Mouse (Mus musculus) adrenal gland, postnatal 25 days (tissue): ENCODE measurements around the gene Gk2. TPM values are rescaled to one million over a fixed set of nuclear protein-coding genes. Genes with fewer than 3 reads are reported as not detected.

Experiments
- DNase-seq: peaks from one replicate; pipeline ENCODE4 v3.0.0; 2021; ENCODE audit warnings: mixed read lengths
- long read RNA-seq: library from polyadenylated mRNA; stranded (forward); transcript quantifications from one replicate; pipeline ENCODE4 v2.0.0, GENCODE M21; 2021
- total RNA-seq: library from RNA; stranded (reverse); gene quantifications from 2 replicates; pipeline ENCODE4 v1.2.3, GENCODE M21; 2021

Gk2 gene
- total RNA-seq: not detected in 2 replicates
- long read RNA-seq: 0 reads

DNA sequence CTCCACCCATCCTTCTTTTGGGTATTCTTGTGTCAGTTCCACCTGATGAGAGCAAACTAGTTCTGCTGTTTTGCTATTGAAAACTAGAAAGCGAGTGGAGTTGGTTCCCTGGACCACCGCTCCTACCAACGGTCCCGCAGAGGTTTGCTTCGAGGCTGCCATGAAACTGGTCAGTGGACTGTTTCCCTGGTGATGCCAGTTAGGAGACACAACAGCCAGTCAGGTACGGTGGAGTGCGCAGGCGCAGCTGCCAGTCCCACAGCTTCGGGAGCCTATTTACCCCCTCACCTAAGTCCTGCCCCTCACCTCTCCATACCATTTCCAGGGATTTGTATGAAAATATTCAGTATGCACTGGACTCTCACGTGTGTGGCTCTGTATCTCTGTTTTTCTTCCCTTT, at the start of gene Gk2:
Gene Gk2 (minus strand): TSS at position 206 of the 400 bp plus-strand sequence.
- DNase-seq: no peak

DNA sequence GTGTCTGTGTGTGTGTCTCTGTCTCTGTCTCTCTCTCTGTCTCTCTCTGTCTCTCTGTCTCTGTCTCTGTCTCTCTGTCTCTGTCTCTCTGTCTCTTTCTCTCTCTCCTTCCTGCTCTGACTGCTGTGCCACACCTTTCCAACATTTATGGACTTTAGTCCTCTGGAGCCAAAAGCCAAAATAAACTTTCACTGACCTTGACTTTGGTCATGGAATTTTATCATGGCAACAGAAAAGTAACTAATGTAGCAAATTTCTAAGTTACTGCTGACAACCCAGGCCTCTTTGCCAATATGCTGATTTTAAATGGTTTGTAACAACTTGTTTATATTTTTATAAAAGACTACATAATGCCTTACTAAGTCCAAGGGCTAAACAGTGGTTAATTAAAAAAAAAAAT, 41.2 kb upstream of the Gk2 start:
- DNase-seq: no peak

DNA sequence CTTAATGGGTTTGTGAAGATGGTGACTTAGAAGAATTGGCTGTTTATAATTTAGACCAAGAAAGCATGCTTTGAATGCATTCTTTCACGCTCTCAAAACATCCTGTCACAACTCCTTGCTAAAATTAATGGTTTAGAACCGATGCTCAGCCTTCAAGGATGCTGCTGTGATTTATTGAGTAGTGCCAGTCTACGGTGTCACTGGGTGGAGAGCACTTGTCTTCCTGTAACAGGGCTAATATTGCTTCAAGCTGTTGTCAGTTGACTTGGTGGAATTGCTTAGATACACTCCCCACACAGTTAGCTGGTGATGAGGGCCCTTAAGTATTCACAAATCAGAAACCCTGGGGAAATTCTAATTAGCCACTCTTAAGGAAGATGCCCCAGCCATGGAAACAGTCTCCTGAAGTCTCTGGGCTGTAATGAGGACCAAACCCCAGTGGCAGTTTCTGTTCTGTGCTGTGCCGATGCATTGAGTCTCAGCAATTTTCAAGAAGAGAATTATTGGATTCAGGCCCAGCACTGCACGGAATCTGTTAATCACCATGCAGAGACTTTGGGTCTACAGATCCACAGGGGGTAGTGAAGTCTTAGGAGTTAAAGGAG, 38.8 kb upstream of the Gk2 start:
- DNase-seq: no peak

DNA sequence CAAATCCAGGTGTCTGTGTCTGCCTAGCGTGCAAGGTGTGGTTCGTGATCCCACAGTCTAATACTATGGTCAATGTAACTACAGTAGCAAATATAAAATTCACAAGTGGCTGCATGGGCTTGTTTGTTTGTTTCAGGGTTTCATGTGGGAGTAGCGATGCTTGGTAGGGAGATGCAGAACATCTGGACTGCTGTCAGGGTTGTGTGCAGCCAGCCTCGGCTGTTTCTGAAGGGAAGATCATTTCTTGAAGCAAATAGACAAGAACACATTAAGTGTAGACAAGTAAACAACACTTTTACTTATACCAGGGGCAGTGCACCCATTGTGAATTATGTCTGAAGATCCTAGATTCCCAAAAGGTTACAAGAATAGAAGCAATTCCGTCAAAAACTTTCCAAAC, 36.6 kb upstream of the Gk2 start:
- DNase-seq: no peak

DNA sequence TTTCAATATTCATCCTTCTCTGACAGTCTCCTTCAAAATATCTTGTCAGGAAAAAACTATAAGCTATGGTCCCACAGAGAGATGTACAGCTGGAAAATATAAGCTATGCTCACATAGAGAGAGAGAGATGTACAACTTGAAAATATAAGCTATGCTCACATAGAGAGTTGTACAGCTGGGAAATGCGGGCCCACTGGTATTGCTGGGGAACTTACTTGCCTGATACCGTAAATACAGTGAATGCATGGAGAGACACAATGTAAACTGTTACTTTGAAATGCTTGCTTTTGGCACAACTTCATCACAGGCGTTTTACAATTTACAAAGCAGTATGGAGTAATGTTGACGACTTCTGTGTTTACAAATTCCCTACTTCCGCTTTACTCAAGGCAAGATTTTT, 29.3 kb upstream of the Gk2 start:
- no peak for DNase-seq

DNA sequence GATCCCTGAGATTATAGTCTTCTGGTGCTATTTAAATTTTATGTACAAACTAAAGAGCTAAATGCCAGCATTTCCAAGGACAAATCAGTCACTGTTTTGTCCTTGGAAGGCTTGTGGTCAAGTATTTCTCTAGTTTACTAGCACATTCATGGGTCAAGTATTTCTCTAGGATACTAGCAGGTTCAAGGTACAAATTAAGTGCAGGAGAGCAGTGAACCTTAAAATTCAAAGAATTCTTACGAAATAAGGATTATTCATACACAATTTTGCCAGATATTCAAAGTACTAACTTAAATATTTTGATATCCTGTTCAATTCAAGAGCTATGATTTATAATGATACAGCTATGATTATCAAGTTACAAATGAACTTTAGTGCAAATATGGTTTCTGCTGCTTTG, 23.2 kb upstream of the Gk2 start:
- DNase-seq: no peak

DNA sequence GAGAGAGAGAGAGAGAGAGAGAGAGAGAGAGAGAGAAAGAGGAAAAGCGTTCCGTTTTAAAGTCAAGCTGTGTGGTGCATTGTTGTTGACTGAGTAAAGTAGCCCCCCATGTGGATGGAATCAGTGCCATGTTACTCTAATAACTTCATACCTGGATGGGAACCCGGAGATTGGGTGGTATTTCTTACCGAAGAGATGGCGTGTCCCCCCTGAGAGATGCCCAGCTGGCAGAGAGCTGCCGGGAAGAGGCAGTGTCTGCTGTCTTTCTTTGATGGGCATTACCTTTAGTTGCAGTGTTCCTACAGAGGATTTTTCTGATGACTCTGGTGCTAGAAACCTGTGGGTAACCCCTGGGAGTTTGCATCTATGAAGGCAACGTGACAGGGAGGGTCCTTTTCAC, 10.4 kb upstream of the Gk2 start:
- no peak for DNase-seq

DNA sequence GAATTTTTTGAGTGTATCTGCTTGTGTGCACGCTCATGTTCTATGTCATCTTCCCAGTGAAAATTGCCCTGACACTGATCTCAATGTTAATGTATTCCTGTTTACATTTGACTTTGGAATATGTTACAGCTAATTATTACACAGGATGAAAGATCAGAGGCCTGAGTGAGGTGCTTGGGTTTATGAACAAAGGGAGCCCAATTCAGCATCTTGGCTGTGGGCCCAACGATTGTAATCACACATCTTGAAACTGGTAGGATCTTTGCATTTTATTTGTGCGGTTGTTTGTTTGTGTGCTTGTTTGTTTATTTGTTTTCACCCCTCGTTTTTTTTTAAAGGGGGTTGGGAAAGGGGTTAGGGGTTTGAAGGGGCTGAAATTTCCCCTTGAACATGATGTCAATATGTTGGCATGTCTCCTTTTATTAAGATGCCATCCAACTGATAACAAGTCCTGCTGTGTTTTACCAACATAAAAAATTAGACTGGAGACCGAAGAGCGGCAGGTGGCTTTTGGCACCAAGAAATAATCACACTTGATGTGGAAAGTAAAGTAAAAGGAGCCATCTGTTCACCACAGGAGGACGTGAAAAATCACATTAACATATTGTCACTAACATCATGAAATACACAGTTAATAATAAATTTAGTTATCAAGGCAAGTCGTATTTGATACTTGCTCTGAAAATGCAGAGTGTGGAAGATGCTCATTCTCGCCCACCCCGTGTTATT, 9.8 kb upstream of the Gk2 start:
- no peak for DNase-seq

DNA sequence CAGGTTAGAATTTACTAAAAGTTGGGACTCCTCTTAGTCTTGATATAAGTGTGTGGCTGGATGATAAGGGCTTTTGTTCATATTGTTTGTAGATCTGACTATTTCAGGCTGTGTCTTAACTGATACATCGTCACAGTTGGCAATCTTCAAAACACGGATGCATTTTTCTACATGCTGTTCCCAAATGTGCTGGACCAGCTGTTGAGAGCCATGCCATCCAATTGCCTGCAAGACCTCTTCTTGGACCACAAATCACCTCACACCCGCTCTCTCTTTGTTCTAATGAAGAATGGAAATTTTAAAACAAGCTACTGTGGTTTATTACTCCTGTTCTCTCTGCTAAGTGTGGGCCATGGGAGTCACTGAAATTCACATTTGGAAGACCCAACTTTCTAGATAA, 9.1 kb upstream of the Gk2 start:
- DNase-seq: no peak

DNA sequence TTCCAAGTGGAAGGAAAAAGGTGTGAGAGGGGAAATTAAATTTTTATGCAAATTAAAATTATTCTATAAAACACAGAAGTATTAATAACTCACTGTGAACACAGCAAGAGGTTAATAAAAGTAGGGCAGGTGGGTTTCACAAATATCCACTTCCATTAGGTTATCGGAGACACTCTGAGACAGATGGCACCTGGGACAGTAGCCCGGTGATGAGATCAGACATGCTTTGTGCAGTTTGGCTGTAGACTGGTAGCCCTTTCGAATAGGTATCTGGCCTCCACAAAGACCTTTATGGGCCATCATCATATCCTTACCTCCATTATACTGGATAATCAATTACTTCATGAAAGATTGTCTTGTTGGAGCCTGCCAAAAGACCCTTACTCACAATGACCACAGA, 6.0 kb upstream of the Gk2 start:
- no peak for DNase-seq

DNA sequence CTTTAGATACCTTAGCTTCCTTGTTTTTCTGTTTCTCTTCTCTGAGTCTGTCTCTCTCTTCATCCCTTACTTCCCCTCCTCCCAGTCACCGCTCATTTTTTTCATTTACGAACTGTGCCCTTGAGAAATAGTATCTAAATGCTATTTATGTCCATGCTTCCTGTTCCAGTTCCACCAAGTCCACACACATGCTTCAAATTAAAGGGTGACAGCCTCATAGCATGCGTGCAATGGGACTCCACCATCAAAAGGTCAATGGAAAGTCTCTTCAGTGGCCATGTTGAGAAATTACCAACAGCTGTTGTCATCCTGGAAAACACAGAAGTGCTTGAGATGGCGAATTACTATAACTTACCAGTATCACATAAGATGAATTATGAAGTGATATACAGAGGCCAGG, 5.4 kb downstream of the Gk2 start:
- no peak for DNase-seq

DNA sequence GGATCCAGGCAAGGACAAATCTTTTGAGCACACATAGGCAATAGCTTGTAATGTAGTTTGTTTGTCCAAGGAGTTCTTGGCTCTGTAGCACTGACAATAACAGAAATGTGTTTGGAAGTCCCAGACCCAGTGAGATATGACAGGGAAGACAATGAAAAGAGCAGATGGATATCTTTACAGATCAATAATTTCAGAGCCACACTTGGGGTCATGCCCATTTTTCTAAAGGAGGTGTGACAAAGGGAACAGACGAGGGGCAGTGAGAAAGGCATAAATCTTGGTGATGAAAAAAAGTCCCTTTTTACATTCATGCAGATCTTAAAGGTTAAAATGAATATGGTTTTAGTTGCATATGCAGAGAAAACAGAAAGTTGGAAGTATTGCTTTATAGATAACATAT, 12.6 kb downstream of the Gk2 start:
- DNase-seq: no peak

DNA sequence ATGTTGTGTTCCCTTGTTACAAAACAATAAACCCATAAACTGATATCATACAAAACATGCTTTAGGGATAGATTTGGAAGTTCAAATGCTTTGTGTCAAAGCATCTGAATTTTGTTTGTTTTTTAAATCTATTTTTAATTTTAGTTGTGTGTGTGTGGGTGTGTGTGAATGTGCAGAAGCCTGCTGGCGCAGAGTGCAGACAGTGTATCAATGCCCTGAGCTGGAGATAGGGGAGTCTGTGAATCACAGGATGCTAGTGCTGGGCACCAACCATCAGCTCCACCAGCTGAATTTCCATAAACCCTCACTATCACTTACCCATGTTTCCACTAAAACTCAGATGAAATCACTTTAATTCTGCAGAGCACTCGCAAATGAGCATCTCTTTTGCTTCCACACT, 24.3 kb downstream of the Gk2 start:
- no peak for DNase-seq

DNA sequence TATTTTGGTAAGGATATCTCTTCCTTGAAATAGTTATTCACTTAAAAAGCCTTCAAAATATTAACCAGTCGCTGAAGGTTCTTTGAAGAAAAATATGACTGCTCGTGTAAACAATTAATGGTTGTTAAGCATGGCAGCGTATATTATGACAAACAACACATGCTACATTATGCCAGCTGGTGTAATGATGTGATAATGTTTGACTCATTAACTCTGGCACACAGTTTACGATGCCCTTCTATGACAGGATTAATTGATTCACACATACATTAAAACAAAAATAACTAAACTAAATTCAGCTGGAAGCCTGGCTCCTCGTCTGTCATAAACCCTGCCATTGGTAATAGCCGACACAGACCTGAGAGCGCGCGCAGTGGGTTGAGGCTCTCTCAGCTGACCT, 26.8 kb downstream of the Gk2 start:
- DNase-seq: no peak

DNA sequence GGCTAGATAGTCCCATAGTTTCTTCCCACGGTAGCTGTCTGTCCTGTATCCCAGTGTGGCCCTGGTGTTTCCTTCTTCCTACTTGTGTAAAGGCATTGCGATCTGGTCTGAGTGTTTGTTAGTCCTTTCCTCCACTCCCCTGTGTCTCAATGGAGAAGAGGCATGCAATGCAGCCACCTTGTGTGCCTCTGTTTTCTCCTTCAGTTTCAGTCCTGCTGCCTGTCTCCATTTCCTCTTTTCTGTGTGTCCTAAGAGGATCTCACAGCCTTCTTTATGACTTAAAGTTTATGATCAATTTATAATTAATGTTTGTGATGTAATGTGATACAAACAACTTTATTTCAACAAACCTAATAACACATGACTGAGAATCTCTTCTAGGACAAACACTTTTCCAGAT, 35.2 kb downstream of the Gk2 start:
- DNase-seq: no peak

DNA sequence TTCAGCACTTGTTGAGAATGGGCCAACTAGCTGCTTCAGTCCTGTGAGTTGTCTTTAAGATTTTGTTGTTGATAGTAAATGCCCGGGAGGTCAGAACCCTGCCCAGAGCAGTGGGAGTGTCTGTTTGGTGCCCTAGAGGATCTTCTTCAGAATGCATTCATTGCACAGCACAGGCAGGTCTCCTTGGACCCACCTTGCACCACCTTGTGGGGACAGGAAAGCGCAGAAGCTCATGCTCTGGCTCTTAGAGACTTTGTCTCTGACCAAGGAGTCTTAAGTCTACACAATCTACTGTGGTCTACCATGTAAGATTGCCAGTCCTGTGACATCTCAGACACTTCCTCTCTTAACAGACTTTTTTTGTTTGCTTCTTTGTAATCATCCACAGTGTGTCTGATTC, 39.6 kb downstream of the Gk2 start:
- no peak for DNase-seq

DNA sequence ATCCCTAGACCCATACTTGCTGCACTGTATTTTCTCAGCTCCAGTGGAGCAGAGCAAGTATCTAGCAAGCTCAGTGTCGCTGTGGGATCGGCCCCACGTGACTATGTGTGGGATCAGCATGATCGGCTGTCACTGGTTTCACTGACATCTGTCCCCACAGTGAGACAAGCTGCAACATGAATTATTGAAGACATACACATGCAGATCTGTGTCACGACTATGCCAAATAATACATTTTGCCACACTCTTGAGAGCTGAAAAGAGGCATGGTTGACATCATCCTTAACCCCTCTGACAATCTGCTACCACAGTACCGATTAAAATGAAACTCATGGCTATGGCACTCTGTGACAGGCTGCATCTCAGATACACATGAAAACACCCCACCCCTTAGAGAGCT, 41.0 kb downstream of the Gk2 start:
- DNase-seq: no peak

DNA sequence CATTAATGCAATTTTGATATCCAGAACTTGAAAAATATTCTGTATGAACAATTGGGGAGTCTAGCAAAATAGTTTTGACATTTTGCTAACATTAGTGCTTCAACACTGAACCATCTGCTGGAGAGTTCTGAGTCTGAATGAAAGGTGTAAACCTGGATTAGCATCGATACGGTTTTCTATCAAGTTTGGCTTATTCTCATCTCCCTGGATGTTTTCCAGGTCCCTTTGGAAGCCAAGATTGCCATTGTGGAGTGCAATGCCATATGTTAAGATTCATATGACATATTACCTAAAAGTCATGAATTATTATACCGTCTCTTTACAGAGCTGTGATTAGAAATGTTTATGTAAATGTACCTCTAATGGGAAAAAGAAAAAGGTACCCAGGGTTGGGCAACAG, 43.1 kb downstream of the Gk2 start:
- DNase-seq: no peak

DNA sequence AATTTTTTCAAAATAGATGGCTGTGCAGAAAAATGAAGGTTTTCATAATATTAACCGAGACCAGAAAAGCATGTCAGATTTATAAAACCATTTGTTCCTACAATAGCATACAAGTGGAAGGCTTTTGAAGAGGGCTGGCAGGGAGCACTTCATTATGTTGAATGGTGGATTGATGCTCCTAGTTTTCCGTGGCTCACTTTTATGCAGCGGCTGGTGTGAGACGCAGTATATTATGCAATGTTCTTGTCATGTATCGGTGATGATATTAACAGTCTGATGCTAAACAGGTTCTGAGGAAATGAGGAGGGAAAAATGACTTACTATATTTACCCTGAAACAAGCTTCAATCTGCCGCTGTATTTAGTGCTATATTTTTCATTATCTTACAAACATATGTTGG, 46.6 kb downstream of the Gk2 start:
- no peak for DNase-seq

DNA sequence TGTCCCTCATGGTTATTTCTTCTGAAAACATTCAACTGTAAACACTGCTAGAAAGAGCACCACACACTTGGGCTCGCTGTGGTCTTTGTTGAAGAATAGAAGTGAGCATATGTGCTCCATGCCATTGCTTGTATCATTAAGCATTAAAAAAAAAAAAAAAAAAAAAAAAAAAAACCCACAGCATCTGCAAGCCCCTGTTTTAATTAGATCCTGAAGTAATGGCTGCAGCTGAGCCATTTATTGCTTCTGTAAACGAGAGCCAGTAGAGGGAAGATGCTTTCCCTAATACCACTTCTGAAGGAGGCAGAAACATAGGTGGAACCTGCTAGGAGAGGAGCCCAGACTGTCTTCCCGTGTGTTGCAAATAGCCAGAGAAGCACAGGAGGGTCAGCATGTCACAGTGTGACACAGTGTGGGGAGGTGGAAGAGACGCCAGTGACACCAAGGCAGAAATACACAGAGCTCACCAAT, 47.6 kb downstream of the Gk2 start:
- DNase-seq: no peak
